Mouse (Mus musculus): ENCODE measurements around the gene F2rl3. TPM values are rescaled to one million over a fixed set of nuclear protein-coding genes. Genes with fewer than 3 reads are reported as not detected.

The F2rl3 gene
- polyA plus RNA-seq, 1 experiment from 2014 or later: 0.63 TPM

DNA sequence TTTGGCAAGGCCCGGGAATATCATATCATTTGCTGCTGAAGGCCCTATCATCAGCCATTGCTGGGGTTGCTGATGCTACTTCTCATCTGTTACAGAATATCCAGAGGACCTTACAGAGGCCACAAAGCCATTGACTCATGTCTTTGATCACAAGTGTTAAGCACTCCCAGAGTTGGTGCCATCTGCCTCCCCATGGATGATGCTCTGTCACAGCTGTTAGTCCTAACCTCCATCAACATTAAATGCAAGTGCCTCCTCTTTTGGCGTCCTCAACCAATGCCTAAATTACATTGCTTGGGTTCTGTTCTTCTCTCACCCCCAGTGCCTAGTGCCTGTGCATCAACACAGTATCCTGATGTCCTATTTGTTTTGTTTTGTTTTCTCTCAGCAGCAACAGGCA lies 39.9 kb downstream of the F2rl3 start:
- 78% methylated on average over 2 of the region's 2 CpGs for WGBS
- Histone ChIP-seq H3K4me2 (ENCODE audit: low read length) (no peak overlapping the region), H3K9ac (replicated peaks; ENCODE audit: low read length) (no peak overlapping the region), H3K4me1 (ENCODE audit: control insufficient read depth, insufficient read depth, low read length) (no peaks in the 10 kb centered on the region), H3K27me3 (ENCODE audit: control insufficient read depth, insufficient read depth, low read length) (no peaks in the 10 kb centered on the region), H3K36me3 (ENCODE audit: control insufficient read depth, insufficient read depth, low read length) (no peaks in the 10 kb centered on the region), H3K9me3 (ENCODE audit: control insufficient read depth, low read length) (no peaks in the 10 kb centered on the region), H3K4me3 (replicated peaks; ENCODE audit: low read depth, low read length) (no peak overlapping the region), H3K27ac (replicated peaks; ENCODE audit: low read depth, low read length) (no peak overlapping the region)
- no peak for ATAC-seq (ENCODE audit: low FRiP score, low TSS enrichment)
- no peak for DNase-seq

DNA sequence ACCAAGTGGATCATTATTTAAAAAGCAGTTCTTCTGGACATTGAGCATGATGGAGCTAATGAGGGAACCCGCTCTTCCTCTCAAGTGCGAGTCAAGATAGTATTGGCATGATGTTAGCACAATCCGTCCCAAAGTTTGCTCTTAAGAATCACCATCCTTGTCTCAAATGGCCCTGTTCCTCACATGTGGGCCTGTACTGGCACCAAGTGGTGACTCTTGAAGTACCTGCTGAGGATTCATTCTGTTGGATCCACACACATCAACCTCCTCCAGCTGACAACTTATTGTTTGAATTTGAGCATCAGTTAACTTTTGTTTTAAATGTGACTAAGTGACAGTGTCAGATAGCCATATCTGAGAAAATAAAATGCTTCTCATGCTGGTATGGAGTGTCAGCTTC lies 51.0 kb downstream of the F2rl3 start:
- no peak for ATAC-seq (ENCODE audit: low FRiP score, low TSS enrichment)

More for the DNA sequence above, 51.0 kb downstream of the F2rl3 start:
- H3K27ac ChIP-seq (replicated peaks; ENCODE audit: low read depth, low read length): no peak overlapping the region
- no peak overlapping the region for H3K4me3 ChIP-seq (replicated peaks; ENCODE audit: low read depth, low read length)
- H3K9ac ChIP-seq (replicated peaks; ENCODE audit: low read length): no peak overlapping the region
- H3K27me3 ChIP-seq (ENCODE audit: control insufficient read depth, insufficient read depth, low read length): no peaks in the 10 kb centered on the region
- peak; percentile 4 for DNase-seq
- H3K9me3 ChIP-seq (ENCODE audit: control insufficient read depth, low read length): no peaks in the 10 kb centered on the region
- WGBS: 94% methylated on average over 3 of the region's 3 CpGs
- no peaks in the 10 kb centered on the region for H3K4me1 ChIP-seq (ENCODE audit: control insufficient read depth, insufficient read depth, low read length)
- H3K4me2 ChIP-seq (ENCODE audit: low read length): no peak overlapping the region
- peaks cover 12% of the 10 kb centered on the region; the same call in 1 of the 2 replicates for H3K36me3 ChIP-seq (ENCODE audit: control insufficient read depth, insufficient read depth, low read length)

Other genes starting within 250 kb of the F2rl3 start
- gene Med26, start 213.6 kb upstream of the F2rl3 start, polyA plus RNA-seq (2014; fragmentation: Nextera tagmentation; extraction: Ambion mirVana): 14.3 and 16.4 TPM in 2 replicates
- gene Smim7, start 190.8 kb upstream of the F2rl3 start, polyA plus RNA-seq (2014; fragmentation: Nextera tagmentation; extraction: Ambion mirVana): 142 and 150 TPM in 2 replicates
- 21.1 and 21.5 TPM in 2 replicates for gene Tmem38a, start 189.8 kb upstream of the F2rl3 start, polyA plus RNA-seq (2014; fragmentation: Nextera tagmentation; extraction: Ambion mirVana)
- gene Nwd1, start 115.2 kb upstream of the F2rl3 start, polyA plus RNA-seq (2014; fragmentation: Nextera tagmentation; extraction: Ambion mirVana): 1.00 and 1.1 TPM in 2 replicates
- 191 and 211 TPM in 2 replicates for gene Sin3b, start 38.6 kb upstream of the F2rl3 start, polyA plus RNA-seq (2014; fragmentation: Nextera tagmentation; extraction: Ambion mirVana)